Mouse (Mus musculus) forebrain, embryonic 16.5 days (tissue): ENCODE data around the gene Bach2. TPM values are rescaled to one million over a fixed set of nuclear protein-coding genes. Genes with fewer than 3 reads are reported as not detected.
A peak's percentile ranks its signal among the peaks of the same experiment; 100 is the strongest.

ENCODE experiments used
- ATAC-seq: fragments of 200-750 bp; cut with Nextera tagmentation; 2 replicates; pipeline ENCODE4 v1.8.0; 2017; ENCODE audit warnings: mild to moderate bottlenecking, moderate library complexity
- H3K27ac ChIP-seq: fragments of 300-500 bp; sonication (generic); 2 replicates; pipeline ENCODE4 v1.5.1; 2014; ENCODE audit warnings: low read length, control low read depth
- H3K27me3 ChIP-seq: fragments of 300-500 bp; sonication (generic); replicated peaks from 2 replicates; pipeline ENCODE4 v1.6.1; 2014; ENCODE audit warnings: low read length; ENCODE audit not compliant: control insufficient read depth, insufficient read depth
- H3K36me3 ChIP-seq: fragments of 300-500 bp; sonication (generic); 2 replicates; pipeline ENCODE4 v1.6.1; 2014; ENCODE audit not compliant: control insufficient read depth, insufficient read depth
- H3K4me1 ChIP-seq: fragments of 300-500 bp; sonication (generic); replicated peaks from 2 replicates; pipeline ENCODE4 v1.6.1; 2014; ENCODE audit warnings: low read length; ENCODE audit not compliant: control insufficient read depth, insufficient read depth
- H3K4me2 ChIP-seq: fragments of 300-500 bp; sonication (generic); 2 replicates; pipeline ENCODE4 v1.6.1; 2014; ENCODE audit warnings: mild to moderate bottlenecking, low read length, control low read depth
- H3K4me3 ChIP-seq: fragments of 300-500 bp; sonication (generic); replicated peaks from 2 replicates; pipeline ENCODE4 v1.5.1; 2014; ENCODE audit warnings: mild to moderate bottlenecking, low read length, control low read depth
- H3K9ac ChIP-seq: fragments of 300-500 bp; sonication (generic); replicated peaks from 2 replicates; pipeline ENCODE4 v1.6.1; 2014; ENCODE audit warnings: low read depth, low read length, control low read depth
- H3K9me3 ChIP-seq: fragments of 300-500 bp; sonication (generic); 2 replicates; pipeline ENCODE4 v1.6.1; 2016; ENCODE audit warnings: low read length; ENCODE audit not compliant: control insufficient read depth
- WGBS: fragments of 180-500 bp; shearing (Covaris S2); extraction: QIAGEN DNeasy Blood & Tissue Kit; methylation state at CpG from one replicate; pipeline ENCODE4 v1.1.7; 2014; 5-methylcytosine and 5-hydroxymethylcytosine counted together
- polyA plus RNA-seq: library from polyadenylated mRNA; unstranded; fragments of >200 nt; fragmentation: Nextera tagmentation; extraction: Ambion mirVana; gene quantifications from 2 replicates; pipeline ENCODE4 v1.2.1, GENCODE M21; 2015

Gene Bach2
- polyA plus RNA-seq, 1 experiment from 2014 or later = 33.3 TPM

- H3K27ac ChIP-seq = no peak overlapping the region
- WGBS = 98% methylated on average over 6 of the region's 6 CpGs
- H3K9me3 ChIP-seq = 0 out of 2 replicates have a peak, but pooled peaks cover 2% of the 10 kb centered on the region
- no peak overlapping the region for H3K4me2 ChIP-seq
- no peaks in the 10 kb centered on the region for H3K27me3 ChIP-seq
- ATAC-seq = no peak
- H3K4me1 ChIP-seq = peaks cover 40% of the 10 kb centered on the region
- no peak overlapping the region for H3K9ac ChIP-seq
- H3K36me3 ChIP-seq = no peaks in the 10 kb centered on the region
- H3K4me3 ChIP-seq = no peak overlapping the region
These were observed 85.5 kb downstream of the Bach2 start for GRCm38 (mm10) chr4:32324111-32324510.

- Histone ChIP-seq H3K27ac (no peak overlapping the region), H3K4me2 (no peak overlapping the region), H3K4me1 (peaks cover 40% of the 10 kb centered on the region), H3K27me3 (no peaks in the 10 kb centered on the region), H3K9me3 (0 out of 2 replicates have a peak, but pooled peaks cover 2% of the 10 kb centered on the region), H3K4me3 (no peak overlapping the region), H3K9ac (no peak overlapping the region), H3K36me3 (no peaks in the 10 kb centered on the region)
- WGBS = 44% methylated on average over 4 of the region's 4 CpGs
- no peak for ATAC-seq
These were observed 86.4 kb downstream of the Bach2 start for GRCm38 (mm10) chr4:32324967-32325366.

- Histone ChIP-seq H3K27ac (peak overlapping the region; percentile 78), H3K4me2 (no peak overlapping the region), H3K9me3 (0 out of 2 replicates have a peak, but pooled peaks cover 2% of the 10 kb centered on the region), H3K4me1 (peaks cover 40% of the 10 kb centered on the region), H3K9ac (no peak overlapping the region), H3K4me3 (no peak overlapping the region), H3K27me3 (no peaks in the 10 kb centered on the region), H3K36me3 (no peaks in the 10 kb centered on the region)
- peak; percentile 74 for ATAC-seq
- WGBS = 8% methylated on average over 3 of the region's 3 CpGs
These were observed 87.0 kb downstream of the Bach2 start for GRCm38 (mm10) chr4:32325596-32325995.

GRCm38 (mm10) chr4:32326279-32326678, 87.7 kb downstream of the Bach2 start:
- H3K4me1 ChIP-seq = peaks cover 40% of the 10 kb centered on the region
- H3K27me3 ChIP-seq = no peaks in the 10 kb centered on the region
- H3K36me3 ChIP-seq = no peaks in the 10 kb centered on the region
- ATAC-seq = peak; percentile 24
- 0 out of 2 replicates have a peak overlapping the region, but pooled peaks have one; percentile 3 for H3K9ac ChIP-seq
- 30% methylated on average over 10 of the region's 10 CpGs for WGBS
- 0 out of 2 replicates have a peak, but pooled peaks cover 2% of the 10 kb centered on the region for H3K9me3 ChIP-seq
- H3K27ac ChIP-seq = peak overlapping the region; percentile 78
- peak overlapping the region; percentile 11 for H3K4me2 ChIP-seq
- H3K4me3 ChIP-seq = no peak overlapping the region

GRCm38 (mm10) chr4:32326860-32327259, 88.3 kb downstream of the Bach2 start:
- 9% methylated on average over 3 of the region's 3 CpGs for WGBS
- ATAC-seq = peak; percentile 63
- Histone ChIP-seq H3K4me3 (no peak overlapping the region), H3K27ac (peak overlapping the region; percentile 78), H3K9me3 (0 out of 2 replicates have a peak, but pooled peaks cover 2% of the 10 kb centered on the region), H3K27me3 (no peaks in the 10 kb centered on the region), H3K9ac (no peak overlapping the region), H3K4me1 (peaks cover 40% of the 10 kb centered on the region), H3K36me3 (no peaks in the 10 kb centered on the region), H3K4me2 (peak overlapping the region; percentile 10; the same call in 1 of the 2 replicates)

- Histone ChIP-seq H3K4me2 (no peak overlapping the region), H3K4me3 (no peak overlapping the region), H3K4me1 (peaks cover 40% of the 10 kb centered on the region), H3K27ac (peak overlapping the region; percentile 78), H3K9me3 (0 out of 2 replicates have a peak, but pooled peaks cover 2% of the 10 kb centered on the region), H3K27me3 (no peaks in the 10 kb centered on the region), H3K9ac (0 out of 2 replicates have a peak overlapping the region, but pooled peaks have one; percentile 7), H3K36me3 (no peaks in the 10 kb centered on the region)
- peak; percentile 10; the same call in 1 of the 2 replicates for ATAC-seq
- WGBS = 36% methylated on average over 5 of the region's 5 CpGs
These were observed 89.0 kb downstream of the Bach2 start for GRCm38 (mm10) chr4:32327626-32328025.

- Histone ChIP-seq H3K4me3 (no peak overlapping the region), H3K4me1 (peaks cover 40% of the 10 kb centered on the region), H3K27ac (no peak overlapping the region), H3K27me3 (no peaks in the 10 kb centered on the region), H3K4me2 (no peak overlapping the region), H3K9me3 (no peaks in the 10 kb centered on the region), H3K9ac (no peak overlapping the region), H3K36me3 (no peaks in the 10 kb centered on the region)
- 76% methylated on average over 2 of the region's 2 CpGs for WGBS
- no peak for ATAC-seq
These were observed 90.0 kb downstream of the Bach2 start for GRCm38 (mm10) chr4:32328561-32328960.

- 76% methylated on average over 8 of the region's 8 CpGs for WGBS
These were observed 92.1 kb downstream of the Bach2 start for GRCm38 (mm10) chr4:32330584-32331314.

GRCm38 (mm10) chr4:32332028-32332427, 93.4 kb downstream of the Bach2 start:
- H3K4me1 ChIP-seq = peaks cover 17% of the 10 kb centered on the region
- no peak overlapping the region for H3K27ac ChIP-seq
- H3K4me2 ChIP-seq = no peak overlapping the region
- H3K27me3 ChIP-seq = no peaks in the 10 kb centered on the region
- no peaks in the 10 kb centered on the region for H3K36me3 ChIP-seq
- H3K4me3 ChIP-seq = no peak overlapping the region
- ATAC-seq = no peak
- WGBS = 93% methylated on average over 12 of the region's 12 CpGs
- no peak overlapping the region for H3K9ac ChIP-seq
- no peaks in the 10 kb centered on the region for H3K9me3 ChIP-seq

More at GRCm38 (mm10) chr4:32330584-32331314, 92.1 kb downstream of the Bach2 start:
- Histone ChIP-seq H3K4me2 (no peak overlapping the region), H3K27me3 (no peaks in the 10 kb centered on the region), H3K9ac (no peak overlapping the region), H3K9me3 (no peaks in the 10 kb centered on the region), H3K4me3 (no peak overlapping the region), H3K4me1 (peaks cover 26% of the 10 kb centered on the region), H3K36me3 (no peaks in the 10 kb centered on the region), H3K27ac (no peak overlapping the region)
- no peak for ATAC-seq
